Mouse (Mus musculus) G1E (cell line): Measurements from ENCODE around the gene Sox21.

Source experiments
- CTCF ChIP-seq: IDR thresholded peaks from 2 replicates; pipeline ENCODE4 v1.5.1; 2012; ENCODE audit warnings: low read depth, low read length, inconsistent platforms, mixed read lengths
- GATA1 ChIP-seq: IDR thresholded peaks from 2 replicates; pipeline ENCODE4 v1.6.1; 2012; ENCODE audit warnings: borderline replicate concordance, low read length, inconsistent platforms, mixed read lengths
- GATA2 ChIP-seq: IDR thresholded peaks from 2 replicates; pipeline ENCODE4 v1.6.1; 2012; ENCODE audit warnings: low read depth, low read length, inconsistent platforms, borderline replicate concordance
- POLR2AphosphoS5 ChIP-seq: IDR thresholded peaks from 2 replicates; pipeline ENCODE4 v1.6.1; 2012; ENCODE audit warnings: low read depth, low read length, inconsistent platforms; ENCODE audit not compliant: insufficient replicate concordance
- TAL1 ChIP-seq: conservative IDR thresholded peaks from 2 replicates; pipeline ENCODE4 v1.6.1; 2012; ENCODE audit warnings: low read depth, low read length, inconsistent platforms, mixed read lengths

DNA sequence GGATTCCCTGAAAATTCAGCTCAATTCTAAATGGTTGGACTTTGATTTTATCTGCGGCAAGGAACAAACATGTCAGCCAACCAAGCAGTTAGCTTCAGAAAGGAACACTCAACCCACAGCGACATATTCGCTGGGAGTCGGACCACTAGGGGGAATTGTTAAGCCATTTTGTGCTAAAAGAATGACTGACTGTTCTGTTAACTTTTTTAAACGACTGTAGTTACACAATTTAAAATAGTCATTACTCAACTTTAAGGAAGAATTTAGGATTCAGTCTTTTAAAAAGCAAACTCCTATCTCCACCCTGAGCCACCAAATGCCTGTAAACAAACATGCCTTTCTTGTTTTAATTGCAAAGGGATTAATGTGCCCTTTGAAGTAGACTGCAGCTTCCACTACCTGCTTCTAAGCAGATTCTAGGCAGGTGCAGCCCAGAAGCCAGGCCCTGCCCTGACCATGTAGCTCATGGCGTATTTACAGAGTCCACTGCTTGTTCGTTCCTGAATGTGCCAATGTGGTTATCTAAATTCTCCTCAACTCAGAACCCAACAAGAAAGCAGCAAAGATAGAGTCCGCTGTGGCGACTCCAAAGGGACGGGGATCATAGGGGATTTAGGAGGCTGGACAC is 43.7 kb downstream of the Sox21 start:
- TF ChIP-seq CTCF (no peak), TAL1 (no peak), GATA1 (no peak), GATA2 (no peak), POLR2AphosphoS5 (no peak)
